Mouse (Mus musculus) MEL-GATA-1-ER (cell line): ENCODE measurements around the gene Cactin.
A peak's percentile ranks its signal among the peaks of the same experiment; 100 is the strongest.

Experiments
- DNase-seq: peaks from one replicate; pipeline ENCODE4 v3.0.0-alpha.2; 2012; ENCODE audit warnings: low read depth; ENCODE audit errors: extremely low read depth

Gene Cactin

DNA sequence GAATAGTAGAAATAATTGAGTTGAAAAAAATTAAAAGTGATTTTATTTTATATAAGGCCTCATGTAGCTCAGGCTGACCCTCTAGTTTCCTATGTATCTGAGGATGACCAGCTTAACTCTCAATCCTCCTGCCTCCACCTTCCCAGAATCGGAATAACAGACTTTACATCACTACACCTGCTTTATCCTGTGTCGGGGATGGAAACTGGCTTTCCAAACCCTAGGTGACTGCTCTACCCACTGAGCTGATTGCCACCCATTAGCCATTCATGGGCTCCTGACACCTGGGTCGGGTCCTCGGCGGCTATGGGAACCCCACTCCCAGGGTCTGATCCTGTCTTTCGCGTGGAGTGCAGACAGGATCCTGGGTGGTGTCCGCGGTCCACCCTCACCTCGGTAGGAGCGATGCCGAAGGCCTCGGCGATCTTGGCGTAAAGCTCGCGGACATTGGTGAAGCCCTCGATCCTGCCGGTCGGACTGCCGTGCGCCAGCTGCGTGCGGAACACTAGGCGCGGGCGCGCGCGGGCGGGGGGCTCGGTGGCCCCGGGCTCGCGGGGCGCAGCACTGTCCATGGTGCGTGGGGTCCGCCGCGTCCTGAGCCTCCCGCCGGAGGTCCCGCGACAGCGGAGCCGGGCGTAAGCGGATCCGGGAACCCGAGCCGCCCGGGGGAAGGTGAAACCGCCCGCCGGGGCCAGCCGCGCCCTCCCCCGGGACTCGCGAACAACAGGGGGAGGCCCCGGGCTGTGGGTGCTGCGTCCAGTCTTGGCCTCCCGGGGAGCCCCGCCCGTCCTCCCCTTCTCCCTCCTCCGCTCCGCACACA, 22.0 kb downstream of the Cactin start, which contains the start of gene Gipc3:
TSS of gene Gipc3 (minus strand) at position 581 of the 820 bp plus-strand sequence.
- no peak for DNase-seq

GRCm38 (mm10) chr10:81344421-81345161, 23.7 kb downstream of the Cactin start:
- no peak for DNase-seq

DNA sequence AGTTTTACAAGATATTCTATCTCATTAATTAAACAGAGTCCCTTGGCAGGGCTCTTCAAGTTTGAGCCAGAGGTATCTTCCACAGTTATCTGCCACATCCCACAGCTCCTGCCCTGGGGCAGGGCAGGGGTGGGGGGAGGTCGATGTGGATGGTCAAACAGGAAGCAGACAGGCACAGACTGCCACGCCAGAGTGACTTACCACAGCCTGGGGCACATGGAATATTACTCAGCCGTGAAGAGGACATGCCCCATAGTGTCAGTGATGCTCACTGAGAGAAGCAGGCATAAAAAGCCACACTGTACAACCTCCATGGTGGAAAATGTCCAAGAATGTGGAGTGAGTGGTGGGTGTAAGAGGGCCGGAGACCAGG, 24.2 kb downstream of the Cactin start:
- no peak for DNase-seq

DNA sequence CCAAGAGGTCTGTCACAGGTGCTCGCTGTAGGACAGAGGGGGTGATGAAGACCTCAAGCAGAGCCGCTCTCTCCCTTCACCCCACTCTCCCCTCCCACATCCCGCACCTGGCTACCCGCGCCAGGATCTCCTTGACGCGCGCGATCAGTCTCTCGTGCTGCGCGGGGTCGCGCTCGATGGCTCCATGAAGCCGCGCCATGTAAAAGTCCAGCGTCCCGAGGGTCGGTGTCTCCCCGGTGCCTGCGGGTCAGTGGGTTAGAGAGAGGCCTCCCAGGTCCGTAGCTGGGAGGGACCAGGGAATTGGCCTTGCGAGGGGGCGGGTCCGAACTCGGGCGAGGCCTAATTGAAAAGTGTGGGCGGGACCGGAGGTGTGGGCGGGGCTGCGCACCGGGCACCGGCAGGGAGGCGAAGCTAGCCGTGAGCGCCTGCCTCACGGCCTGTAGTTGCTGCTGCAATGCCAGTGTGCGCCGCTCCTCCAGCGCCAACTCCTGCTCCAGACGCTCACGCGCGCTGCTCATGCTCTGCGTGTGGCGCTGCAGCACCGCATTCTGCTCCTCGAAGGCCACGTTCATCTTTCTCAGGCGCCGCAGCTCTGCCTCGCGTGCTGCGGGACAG, 25.7 kb downstream of the Cactin start:
- DNase-seq, result no peak

GRCm38 (mm10) chr10:81349146-81349545, 28.2 kb downstream of the Cactin start:
- DNase-seq, result no peak

- no peak for DNase-seq
Measured at GRCm38 (mm10) chr10:81349961-81350350, 29.1 kb downstream of the Cactin start.

GRCm38 (mm10) chr10:81350351-81351063, 29.6 kb downstream of the Cactin start, which contains the start of gene Hmg20b:
Gene Hmg20b, minus strand, starts transcription at chr10:81350480.
- DNase-seq, result peak; percentile 93

GRCm38 (mm10) chr10:81351678-81352291, 30.9 kb downstream of the Cactin start:
- DNase-seq, result peak; percentile 78

DNA sequence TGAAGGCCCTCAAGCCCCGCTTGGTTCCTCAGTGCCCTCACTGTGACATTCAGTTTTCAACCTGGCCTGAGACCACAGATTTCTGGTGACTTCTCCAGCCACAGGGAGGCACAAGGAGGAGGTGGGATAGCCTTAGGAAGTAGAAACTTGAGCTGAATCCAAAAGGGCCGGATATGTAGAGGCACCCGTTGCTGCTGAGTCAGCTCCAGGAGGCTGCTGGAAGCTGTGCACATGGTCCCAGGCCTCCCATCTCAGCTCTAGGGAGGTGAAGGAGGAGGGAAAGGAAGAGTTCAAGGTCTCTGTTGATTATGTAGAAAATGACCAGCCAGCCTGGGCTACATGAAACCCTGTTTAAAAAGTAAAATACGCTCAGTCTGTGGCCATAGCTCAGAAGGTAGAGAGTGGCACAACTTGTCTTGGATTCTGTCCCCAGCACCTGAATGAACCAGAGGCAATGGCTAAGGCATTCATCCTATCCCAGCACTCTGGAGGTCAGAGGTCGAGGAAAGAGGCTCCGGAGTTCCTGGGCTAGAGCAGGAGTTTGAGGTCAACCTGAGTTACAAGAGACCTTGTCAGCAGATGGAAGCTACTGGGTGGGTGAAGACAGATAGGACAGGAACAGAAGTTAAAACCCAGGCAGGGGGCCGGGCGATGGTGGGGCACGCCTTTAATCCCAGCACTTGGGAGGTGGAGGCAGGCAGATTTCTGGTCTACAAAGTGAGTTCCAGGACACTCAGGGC, 34.0 kb downstream of the Cactin start:
- DNase-seq, result no peak

GRCm38 (mm10) chr10:81355533-81355932, 34.6 kb downstream of the Cactin start:
- DNase-seq, result no peak

GRCm38 (mm10) chr10:81356352-81356990, 35.6 kb downstream of the Cactin start:
- peak; percentile 88 for DNase-seq

- no peak for DNase-seq
Measured at GRCm38 (mm10) chr10:81356991-81357844, 36.3 kb downstream of the Cactin start, which contains the start of gene Mfsd12. Gene Mfsd12, plus strand, starts transcription at chr10:81357491.

GRCm38 (mm10) chr10:81358209-81358608, 37.3 kb downstream of the Cactin start:
- DNase-seq, result no peak

DNA sequence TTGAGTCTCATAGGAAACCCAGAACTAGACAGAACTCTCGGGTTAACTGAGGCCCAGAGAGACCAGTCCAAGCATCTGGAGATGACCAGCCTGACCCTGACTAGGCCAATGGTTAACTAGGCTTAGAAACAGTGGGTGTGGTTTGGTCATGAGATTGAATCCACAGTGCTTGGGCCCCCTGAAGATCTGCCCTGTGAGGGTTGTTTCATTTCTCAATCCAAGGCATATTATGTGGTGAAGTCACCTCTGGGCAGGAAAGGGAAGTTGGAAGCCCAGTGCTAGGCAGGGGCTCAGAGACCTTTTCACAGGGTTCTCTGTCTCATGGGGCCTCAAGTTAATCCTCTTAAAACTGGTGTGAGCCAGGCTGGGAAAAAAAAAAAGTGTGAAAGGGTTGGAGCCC, 37.9 kb downstream of the Cactin start:
- DNase-seq, result no peak

DNA sequence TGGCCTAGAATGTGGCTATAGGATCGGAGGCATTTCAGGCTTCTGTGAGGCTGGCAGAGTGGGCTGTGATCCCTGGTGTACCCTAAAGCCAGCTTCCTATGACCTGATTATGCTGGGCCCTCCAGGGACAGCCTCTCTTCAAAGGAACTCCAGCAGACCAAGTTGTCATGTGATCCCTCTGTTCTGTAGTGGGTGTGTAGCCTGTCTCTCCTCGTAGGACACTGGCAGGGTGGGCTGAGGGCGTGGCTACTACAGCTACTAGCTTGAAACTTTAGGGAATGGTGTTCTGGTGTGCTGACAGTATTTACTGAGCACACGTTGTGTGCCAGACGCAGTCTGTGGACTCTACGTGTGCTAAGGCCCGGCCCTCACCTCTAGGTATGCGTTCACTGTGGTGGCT, 39.8 kb downstream of the Cactin start:
- DNase-seq, result no peak

- no peak for DNase-seq
Measured at GRCm38 (mm10) chr10:81362336-81362949, 41.5 kb downstream of the Cactin start.

DNA sequence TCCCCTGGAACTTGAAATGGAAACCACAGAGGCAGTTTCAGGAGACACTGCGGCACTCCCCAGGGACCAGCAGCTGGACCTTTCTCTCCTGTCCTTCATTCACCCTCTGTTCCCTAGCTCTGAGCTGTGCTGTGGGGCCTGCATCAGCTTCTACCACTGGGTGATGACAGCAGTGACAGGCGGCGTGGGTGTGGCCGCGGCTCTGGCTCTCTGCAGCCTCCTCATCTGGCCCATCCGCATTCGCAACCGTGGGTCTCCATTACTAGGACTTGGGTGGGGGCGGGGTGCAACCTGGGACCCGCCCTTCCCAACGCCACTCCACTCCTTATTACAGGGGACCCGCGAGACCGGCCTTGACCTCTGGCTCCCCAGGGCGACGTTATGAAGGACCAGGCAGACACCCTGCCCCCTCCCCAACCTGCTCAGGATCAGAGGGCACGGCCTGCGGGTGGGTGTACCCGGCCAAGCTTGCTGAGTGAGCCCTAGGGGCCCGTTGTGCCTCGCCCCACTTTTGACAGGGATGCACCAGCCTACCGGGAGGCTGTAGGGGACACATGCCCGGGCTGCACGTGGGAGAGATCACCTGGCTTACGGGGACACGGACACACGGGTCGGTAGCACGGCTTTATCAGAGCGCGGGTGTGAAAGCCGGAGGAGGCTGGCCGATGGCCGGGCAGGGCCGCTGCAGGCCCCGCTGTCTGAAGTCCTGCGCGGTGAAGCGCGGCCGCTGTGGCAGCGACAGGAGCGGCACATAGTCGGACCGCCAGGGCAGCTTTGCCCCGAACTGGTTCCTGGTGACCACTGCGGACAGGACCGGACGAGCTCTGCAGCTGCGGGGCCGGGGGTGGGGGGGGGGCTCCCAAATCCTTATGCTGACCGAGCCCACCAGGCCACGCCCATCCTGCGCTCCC, 42.8 kb downstream of the Cactin start:
- DNase-seq, result no peak
